Mouse (Mus musculus) frontal cortex, adult (tissue): ENCODE data around the gene Pcgf1.

Experiments used
- ATAC-seq: cut with Nextera tagmentation; 2 replicates; pipeline ENCODE4 v1.9.2; 2017; ENCODE audit warnings: mild to moderate bottlenecking, moderate library complexity, mixed read lengths; ENCODE audit not compliant: low TSS enrichment

Pcgf1 gene

GRCm38 (mm10) chr6:83065995-83066394 lies 11.7 kb upstream of the Pcgf1 start:
- no peak for ATAC-seq

GRCm38 (mm10) chr6:83066441-83066840 lies 11.2 kb upstream of the Pcgf1 start:
- ATAC-seq = no peak

- ATAC-seq = no peak
These were observed 9.4 kb upstream of the Pcgf1 start for GRCm38 (mm10) chr6:83068221-83068620.

GRCm38 (mm10) chr6:83068706-83069487 lies 8.8 kb upstream of the Pcgf1 start:
- no peak for ATAC-seq

- ATAC-seq = no peak
These were observed 8.0 kb upstream of the Pcgf1 start for GRCm38 (mm10) chr6:83069488-83070246.

- no peak for ATAC-seq
These were observed 7.6 kb upstream of the Pcgf1 start, which contains the start of gene Tlx2 for GRCm38 (mm10) chr6:83070247-83070310. Tlx2 (minus strand) TSS chr6:83070293.

- no peak for ATAC-seq
These were observed 7.1 kb upstream of the Pcgf1 start for GRCm38 (mm10) chr6:83070311-83071219.

GRCm38 (mm10) chr6:83071220-83071619 lies 6.4 kb upstream of the Pcgf1 start:
- ATAC-seq = no peak

GRCm38 (mm10) chr6:83074979-83075378 lies 2.7 kb upstream of the Pcgf1 start:
- ATAC-seq = no peak

GRCm38 (mm10) chr6:83078324-83078858 lies 722 bp downstream of the Pcgf1 start:
- peak; percentile 92 for ATAC-seq

GRCm38 (mm10) chr6:83080210-83080609 lies 2.5 kb downstream of the Pcgf1 start:
- no peak for ATAC-seq

- ATAC-seq = no peak
These were observed 5.8 kb downstream of the Pcgf1 start for GRCm38 (mm10) chr6:83083497-83083896.

GRCm38 (mm10) chr6:83084477-83084876 lies 6.8 kb downstream of the Pcgf1 start:
- ATAC-seq = no peak

GRCm38 (mm10) chr6:83086121-83087035 lies 8.7 kb downstream of the Pcgf1 start, which contains the start of gene Lbx2:
Lbx2 (plus strand) TSS chr6:83086367.
- ATAC-seq = no peak

- no peak for ATAC-seq
These were observed 9.7 kb downstream of the Pcgf1 start for GRCm38 (mm10) chr6:83087205-83087925.

GRCm38 (mm10) chr6:83087926-83088260 lies 10.2 kb downstream of the Pcgf1 start:
- no peak for ATAC-seq

- no peak for ATAC-seq
These were observed 14.9 kb downstream of the Pcgf1 start for GRCm38 (mm10) chr6:83092416-83093127.

GRCm38 (mm10) chr6:83095968-83096367 lies 18.3 kb downstream of the Pcgf1 start:
- ATAC-seq = no peak

- no peak for ATAC-seq
These were observed 20.7 kb downstream of the Pcgf1 start for GRCm38 (mm10) chr6:83098411-83098810.

GRCm38 (mm10) chr6:83101316-83101687 lies 23.6 kb downstream of the Pcgf1 start, which contains the start of the genes Ccdc142 and Gm42688:
Ccdc142 (plus strand) TSS chr6:83101601.
Gm42688 (plus strand) TSS chr6:83101617.
- ATAC-seq = peak; percentile 62
